Mouse (Mus musculus): Measurements from ENCODE around the gene Anln. TPM values are rescaled to one million over a fixed set of nuclear protein-coding genes. Genes with fewer than 3 reads are reported as not detected.
A peak's percentile ranks its signal among the peaks of the same experiment; 100 is the strongest.

Gene Anln
- 6.4 and 6.6 TPM in 2 replicates for polyA plus RNA-seq (2014; fragmentation: Nextera tagmentation; extraction: Ambion mirVana)

DNA sequence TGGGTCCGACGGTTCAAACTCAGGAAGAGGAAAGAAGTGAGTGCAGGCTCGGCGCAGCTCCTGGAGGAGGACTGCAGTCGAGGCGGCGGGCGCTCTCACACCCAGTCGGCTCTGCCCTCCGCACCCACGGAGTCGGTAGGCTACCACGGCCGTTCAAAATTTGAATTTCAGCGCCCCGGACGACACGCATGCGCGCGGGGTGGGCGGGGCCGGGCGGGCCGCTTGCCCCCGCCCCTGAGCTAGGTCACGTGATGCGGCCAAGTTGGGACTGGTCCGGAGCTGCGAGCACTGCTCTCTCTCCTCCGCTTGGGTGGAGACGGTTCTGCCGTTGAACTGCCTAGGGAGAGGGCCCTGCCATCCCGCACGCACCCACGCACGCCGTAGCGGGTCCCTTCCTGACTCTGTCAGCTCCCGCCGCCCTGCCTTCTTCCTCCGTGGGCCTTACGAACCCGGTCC lies at the start of gene Anln:
Gene Anln (minus strand): TSS at position 168 of the 456 bp plus-strand sequence.
- H3K27ac ChIP-seq = peak within 1 kb of the TSS; percentile 83
- peak within 1 kb of the TSS; percentile 60 for H3K4me3 ChIP-seq (replicated peaks; ENCODE audit: low read length)
- H3K4me2 ChIP-seq (replicated peaks) = peak within 1 kb of the TSS; percentile 86
- no peaks in the 10 kb centered on the region for H3K27me3 ChIP-seq (ENCODE audit: control insufficient read depth, insufficient read depth, low read length)
- H3K4me1 ChIP-seq (replicated peaks; ENCODE audit: control insufficient read depth, insufficient read depth, low read length) = peaks cover 4% of the 10 kb centered on the region; the same call in 1 of the 2 replicates
- under 1% methylated on average over 43 of the region's 44 CpGs for WGBS
- DNase-seq (ENCODE audit: low spot score) (peak; percentile 93), ATAC-seq (ENCODE audit: low FRiP score) (peak; percentile 96)
- no peaks in the 10 kb centered on the region for H3K9me3 ChIP-seq (ENCODE audit: control insufficient read depth, low read length)
- H3K9ac ChIP-seq = peak within 1 kb of the TSS; percentile 90
- H3K36me3 ChIP-seq (replicated peaks; ENCODE audit: control insufficient read depth, insufficient read depth) = no peaks in the 10 kb centered on the region

DNA sequence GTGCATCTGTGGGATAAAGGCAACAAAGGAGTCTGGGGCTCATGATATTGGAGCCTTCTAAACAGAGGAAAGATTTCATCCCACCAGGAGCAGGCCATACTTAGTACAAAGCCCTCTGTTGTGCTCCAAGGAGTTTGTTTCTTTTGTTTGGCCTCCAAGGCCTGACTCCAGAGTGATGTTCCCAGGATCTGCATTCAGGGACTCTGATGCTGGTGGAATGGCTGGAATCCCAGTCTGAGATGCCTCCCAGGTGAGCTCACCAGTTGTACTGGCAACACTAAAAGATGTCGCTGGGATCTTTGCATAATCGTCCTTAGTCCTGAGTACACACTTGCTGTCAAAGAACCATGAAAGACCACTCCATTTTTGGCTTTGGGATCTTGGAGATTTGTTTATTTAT lies 45.1 kb upstream of the Anln start:
- Histone ChIP-seq H3K27me3 (ENCODE audit: control insufficient read depth, insufficient read depth, low read length) (no peaks in the 10 kb centered on the region), H3K36me3 (replicated peaks; ENCODE audit: control insufficient read depth, insufficient read depth) (peaks cover 8% of the 10 kb centered on the region; the same call in 1 of the 2 replicates), H3K27ac (no peak overlapping the region), H3K9me3 (ENCODE audit: control insufficient read depth, low read length) (no peaks in the 10 kb centered on the region), H3K9ac (no peak overlapping the region), H3K4me3 (replicated peaks; ENCODE audit: low read length) (no peak overlapping the region), H3K4me2 (replicated peaks) (no peak overlapping the region), H3K4me1 (replicated peaks; ENCODE audit: control insufficient read depth, insufficient read depth, low read length) (no peaks in the 10 kb centered on the region)
- 91% methylated on average over 2 of the region's 2 CpGs for WGBS
- DNase-seq (ENCODE audit: low spot score) = no peak
- ATAC-seq (ENCODE audit: low FRiP score) = no peak

DNA sequence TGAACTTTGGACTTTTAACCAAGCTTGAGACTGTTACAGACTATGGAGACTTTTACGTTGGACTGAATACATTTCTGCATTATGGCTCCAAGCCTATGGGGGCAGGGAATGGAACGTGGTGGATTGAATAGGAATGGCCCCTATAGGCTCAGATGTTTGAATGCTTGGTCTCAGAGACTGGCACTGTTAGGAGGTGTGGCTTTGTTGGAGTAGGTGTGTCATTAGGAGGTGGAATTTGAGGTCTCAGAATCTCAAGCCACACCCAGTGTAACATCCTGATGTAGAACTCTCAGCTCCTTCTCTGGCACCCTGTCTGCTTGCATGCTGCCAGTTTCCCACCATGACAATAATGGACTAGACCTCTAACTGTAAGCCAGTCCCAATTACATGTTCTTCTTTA lies 44.2 kb upstream of the Anln start:
- Histone ChIP-seq H3K36me3 (replicated peaks; ENCODE audit: control insufficient read depth, insufficient read depth) (peaks cover 8% of the 10 kb centered on the region; the same call in 1 of the 2 replicates), H3K4me2 (replicated peaks) (no peak overlapping the region), H3K9me3 (ENCODE audit: control insufficient read depth, low read length) (no peaks in the 10 kb centered on the region), H3K27ac (no peak overlapping the region), H3K4me3 (replicated peaks; ENCODE audit: low read length) (no peak overlapping the region), H3K27me3 (ENCODE audit: control insufficient read depth, insufficient read depth, low read length) (no peaks in the 10 kb centered on the region), H3K4me1 (replicated peaks; ENCODE audit: control insufficient read depth, insufficient read depth, low read length) (no peaks in the 10 kb centered on the region), H3K9ac (no peak overlapping the region)
- ATAC-seq (ENCODE audit: low FRiP score) (no peak), DNase-seq (ENCODE audit: low spot score) (no peak)
- WGBS = 79% methylated on average over 2 of the region's 2 CpGs

DNA sequence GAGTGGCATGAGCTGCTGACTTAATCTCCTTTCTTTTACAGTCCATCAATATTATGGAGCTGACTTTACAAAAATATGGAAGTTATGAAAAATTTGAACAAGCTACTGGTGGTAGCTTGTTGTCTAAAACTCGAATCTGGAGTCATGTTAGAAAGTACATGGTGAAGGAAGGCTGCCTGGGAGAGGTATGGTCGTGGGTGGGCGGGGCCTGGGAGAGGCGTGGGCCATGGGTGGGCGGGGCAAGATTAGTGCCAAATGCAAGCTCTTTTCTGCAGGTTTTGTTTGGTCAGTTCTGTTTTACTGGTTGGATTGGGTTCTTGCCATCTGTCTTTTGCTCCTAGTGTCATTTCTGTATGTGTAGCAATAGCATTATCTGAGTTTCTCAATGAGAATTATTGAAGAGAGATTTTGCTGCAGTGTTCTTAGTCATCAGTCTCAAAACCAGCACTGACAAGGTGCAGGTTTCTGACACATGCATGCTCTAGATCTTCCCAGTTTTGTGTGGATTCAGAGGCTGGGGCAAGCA lies 41.4 kb upstream of the Anln start:
- DNase-seq (ENCODE audit: low spot score) (no peak), ATAC-seq (ENCODE audit: low FRiP score) (no peak)
- Histone ChIP-seq H3K27ac (no peak overlapping the region), H3K4me1 (replicated peaks; ENCODE audit: control insufficient read depth, insufficient read depth, low read length) (no peaks in the 10 kb centered on the region), H3K4me3 (replicated peaks; ENCODE audit: low read length) (no peak overlapping the region), H3K9me3 (ENCODE audit: control insufficient read depth, low read length) (no peaks in the 10 kb centered on the region), H3K4me2 (replicated peaks) (no peak overlapping the region), H3K27me3 (ENCODE audit: control insufficient read depth, insufficient read depth, low read length) (no peaks in the 10 kb centered on the region), H3K36me3 (replicated peaks; ENCODE audit: control insufficient read depth, insufficient read depth) (no peaks in the 10 kb centered on the region; the same call in 1 of the 2 replicates), H3K9ac (no peak overlapping the region)
- 55% methylated on average over 5 of the region's 5 CpGs for WGBS

DNA sequence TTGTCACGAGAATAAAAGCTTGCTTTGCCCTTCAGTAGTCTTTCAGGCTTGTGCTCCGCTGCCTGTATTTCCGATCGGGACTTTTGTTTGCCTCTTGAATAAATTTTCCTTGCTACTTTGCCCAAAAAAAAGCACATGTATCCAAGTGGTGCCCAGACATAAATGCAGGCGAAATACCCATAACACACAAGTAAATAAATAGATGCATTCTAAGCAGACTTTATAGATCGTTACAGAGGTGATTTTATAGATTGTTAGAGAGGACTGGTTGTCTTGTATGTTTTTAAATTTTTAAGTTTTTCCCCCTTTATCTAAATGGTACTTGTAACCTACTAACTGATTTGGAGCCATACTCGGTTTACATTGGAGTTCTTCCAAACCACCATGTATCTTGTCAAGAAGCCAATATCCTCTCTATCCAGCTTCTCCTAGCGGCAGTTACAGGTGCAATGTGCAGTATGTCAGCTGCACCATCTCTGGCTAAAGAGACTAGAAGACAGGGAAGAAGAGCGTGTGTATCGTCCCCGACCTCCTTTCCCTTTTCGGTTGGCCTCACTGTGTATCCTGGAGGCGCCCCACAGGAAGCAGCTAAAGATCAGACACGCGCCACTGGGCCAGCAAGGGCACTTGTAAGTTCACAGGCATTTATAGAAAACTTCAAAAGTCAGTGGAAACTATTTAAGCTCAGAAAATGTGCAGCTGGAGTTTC lies 40.7 kb upstream of the Anln start:
- WGBS = 61% methylated on average over 15 of the region's 15 CpGs
- no peak overlapping the region for H3K9ac ChIP-seq
- H3K4me3 ChIP-seq (replicated peaks; ENCODE audit: low read length) = no peak overlapping the region
- no peak overlapping the region for H3K27ac ChIP-seq
- no peaks in the 10 kb centered on the region for H3K27me3 ChIP-seq (ENCODE audit: control insufficient read depth, insufficient read depth, low read length)
- no peaks in the 10 kb centered on the region for H3K4me1 ChIP-seq (replicated peaks; ENCODE audit: control insufficient read depth, insufficient read depth, low read length)
- H3K9me3 ChIP-seq (ENCODE audit: control insufficient read depth, low read length) = no peaks in the 10 kb centered on the region
- H3K4me2 ChIP-seq (replicated peaks) = no peak overlapping the region
- ATAC-seq (ENCODE audit: low FRiP score) (no peak), DNase-seq (ENCODE audit: low spot score) (no peak)
- H3K36me3 ChIP-seq (replicated peaks; ENCODE audit: control insufficient read depth, insufficient read depth) = no peaks in the 10 kb centered on the region

DNA sequence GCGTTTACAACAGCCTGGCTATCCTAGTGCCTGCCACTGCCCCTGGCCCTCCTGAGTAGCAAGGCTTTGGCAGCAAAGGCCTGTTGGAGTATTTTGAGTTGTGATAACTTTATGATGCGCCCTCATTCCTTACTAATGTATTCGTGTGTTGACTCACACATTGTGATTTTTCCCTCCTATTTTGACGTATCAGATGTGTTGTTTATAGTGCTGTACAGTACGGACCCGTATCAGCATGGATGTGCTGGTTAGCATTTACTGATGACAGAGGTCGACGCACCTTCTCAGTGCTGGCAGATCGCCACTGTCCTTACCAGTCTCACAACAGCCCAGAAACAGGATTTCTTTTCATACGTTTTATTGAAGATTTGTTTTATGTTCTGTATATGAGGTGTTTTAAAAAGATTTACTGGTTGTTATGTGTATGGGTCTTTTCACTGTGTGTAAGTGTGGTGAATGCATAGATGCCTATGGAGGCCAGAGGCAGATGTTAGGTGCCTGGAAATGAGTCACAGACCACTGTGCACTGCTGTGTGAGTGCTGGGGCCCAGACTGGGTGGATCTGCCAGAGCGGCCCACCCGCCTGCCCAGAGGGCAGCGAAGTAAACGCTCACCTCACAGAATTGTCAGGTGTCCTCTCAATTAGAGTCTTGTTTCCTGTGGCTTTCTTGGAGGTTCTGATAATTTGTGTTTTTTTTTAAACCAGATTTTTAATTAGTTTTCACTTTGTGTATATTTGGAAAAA lies 39.9 kb upstream of the Anln start:
- WGBS = 84% methylated on average over 14 of the region's 14 CpGs
- DNase-seq (ENCODE audit: low spot score) (no peak), ATAC-seq (ENCODE audit: low FRiP score) (no peak)
- H3K9me3 ChIP-seq (ENCODE audit: control insufficient read depth, low read length) = no peaks in the 10 kb centered on the region
- no peak overlapping the region for H3K27ac ChIP-seq
- H3K27me3 ChIP-seq (ENCODE audit: control insufficient read depth, insufficient read depth, low read length) = no peaks in the 10 kb centered on the region
- no peak overlapping the region for H3K4me2 ChIP-seq (replicated peaks)
- no peaks in the 10 kb centered on the region for H3K4me1 ChIP-seq (replicated peaks; ENCODE audit: control insufficient read depth, insufficient read depth, low read length)
- H3K9ac ChIP-seq = no peak overlapping the region
- H3K4me3 ChIP-seq (replicated peaks; ENCODE audit: low read length) = no peak overlapping the region
- H3K36me3 ChIP-seq (replicated peaks; ENCODE audit: control insufficient read depth, insufficient read depth) = no peaks in the 10 kb centered on the region

DNA sequence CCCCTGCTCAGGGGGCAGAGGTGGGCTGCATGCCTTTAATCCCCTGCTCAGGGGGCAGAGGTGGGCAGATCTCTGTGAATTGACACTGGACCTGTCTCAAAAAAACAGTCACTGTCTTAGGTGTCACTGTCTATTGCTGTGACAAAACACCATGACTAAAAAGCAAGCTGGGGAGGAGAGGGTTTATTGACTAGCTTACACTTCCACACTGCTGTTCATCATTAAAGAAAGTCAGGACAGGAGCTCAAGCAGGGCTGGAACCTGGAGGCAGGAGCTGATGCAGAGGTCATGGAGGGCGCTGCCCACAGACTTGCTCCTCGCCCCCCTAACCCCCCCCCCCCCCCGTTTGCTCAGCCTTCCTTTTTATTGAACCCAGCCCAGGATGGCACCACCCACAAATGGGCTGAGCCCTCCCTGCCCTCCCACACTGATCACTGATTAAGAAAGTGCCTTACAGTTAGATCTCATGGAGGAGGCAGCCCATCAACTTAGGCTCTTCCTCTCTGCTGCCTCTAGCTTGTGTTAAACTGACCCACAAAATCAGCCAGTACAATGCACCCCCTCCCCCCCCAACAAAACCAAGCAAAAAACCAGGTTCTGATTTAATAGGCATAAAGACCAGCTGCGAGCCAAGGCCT lies 39.2 kb upstream of the Anln start:
- H3K4me2 ChIP-seq (replicated peaks) = no peak overlapping the region
- no peak overlapping the region for H3K9ac ChIP-seq
- no peaks in the 10 kb centered on the region for H3K4me1 ChIP-seq (replicated peaks; ENCODE audit: control insufficient read depth, insufficient read depth, low read length)
- no peak overlapping the region for H3K27ac ChIP-seq
- 37% methylated on average over 4 of the region's 4 CpGs for WGBS
- H3K27me3 ChIP-seq (ENCODE audit: control insufficient read depth, insufficient read depth, low read length) = no peaks in the 10 kb centered on the region
- no peak overlapping the region for H3K4me3 ChIP-seq (replicated peaks; ENCODE audit: low read length)
- no peaks in the 10 kb centered on the region for H3K9me3 ChIP-seq (ENCODE audit: control insufficient read depth, low read length)
- DNase-seq (ENCODE audit: low spot score) (no peak), ATAC-seq (ENCODE audit: low FRiP score) (no peak)
- no peaks in the 10 kb centered on the region for H3K36me3 ChIP-seq (replicated peaks; ENCODE audit: control insufficient read depth, insufficient read depth)

DNA sequence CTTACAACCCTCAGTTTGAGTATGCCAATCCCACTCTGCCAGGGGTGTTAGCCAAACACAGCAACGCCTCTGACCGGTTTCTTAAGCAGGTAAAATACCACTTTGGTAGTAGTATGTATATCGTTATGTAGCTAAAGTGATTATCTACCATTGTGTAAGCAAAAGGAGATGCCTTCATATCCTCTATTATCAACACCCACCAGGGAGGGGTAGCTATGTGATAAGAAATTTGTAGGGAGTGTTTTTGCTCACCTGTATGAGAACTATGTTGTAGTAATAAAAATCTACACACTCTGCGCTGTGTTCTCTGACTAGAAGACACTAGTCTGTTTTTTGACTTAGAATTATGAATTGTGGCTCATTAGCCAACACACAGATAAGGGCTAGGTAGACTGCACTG lies 35.7 kb upstream of the Anln start:
- Histone ChIP-seq H3K4me3 (replicated peaks; ENCODE audit: low read length) (no peak overlapping the region), H3K27me3 (ENCODE audit: control insufficient read depth, insufficient read depth, low read length) (no peaks in the 10 kb centered on the region), H3K4me2 (replicated peaks) (no peak overlapping the region), H3K9ac (no peak overlapping the region), H3K36me3 (replicated peaks; ENCODE audit: control insufficient read depth, insufficient read depth) (no peaks in the 10 kb centered on the region), H3K27ac (no peak overlapping the region), H3K4me1 (replicated peaks; ENCODE audit: control insufficient read depth, insufficient read depth, low read length) (0 out of 2 replicates have a peak, but pooled peaks cover 4% of the 10 kb centered on the region), H3K9me3 (ENCODE audit: control insufficient read depth, low read length) (no peaks in the 10 kb centered on the region)
- 87% methylated on average over 4 of the region's 4 CpGs for WGBS
- DNase-seq (ENCODE audit: low spot score) (no peak), ATAC-seq (ENCODE audit: low FRiP score) (no peak)

DNA sequence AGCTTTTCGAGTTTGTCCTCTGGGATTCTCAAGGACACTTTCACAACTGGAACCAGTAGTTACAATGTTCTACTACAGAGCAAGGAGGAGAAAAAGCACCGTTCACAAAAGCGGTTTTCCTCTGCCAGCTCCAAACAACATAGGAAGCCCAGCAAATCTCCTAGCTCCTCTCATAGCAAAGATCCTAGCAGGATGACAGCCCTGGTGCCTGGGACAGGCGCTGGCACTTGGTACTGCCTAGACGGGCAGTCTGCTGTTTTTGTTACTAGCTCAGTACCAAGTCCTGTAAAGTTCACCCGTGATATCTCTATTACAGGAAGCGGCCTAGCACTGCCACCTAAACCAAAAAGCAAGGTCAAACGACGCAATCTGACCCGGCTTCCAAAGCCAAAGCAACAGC lies 35.2 kb upstream of the Anln start:
- Histone ChIP-seq H3K9me3 (ENCODE audit: control insufficient read depth, low read length) (no peaks in the 10 kb centered on the region), H3K27me3 (ENCODE audit: control insufficient read depth, insufficient read depth, low read length) (no peaks in the 10 kb centered on the region), H3K4me3 (replicated peaks; ENCODE audit: low read length) (no peak overlapping the region), H3K27ac (no peak overlapping the region), H3K4me1 (replicated peaks; ENCODE audit: control insufficient read depth, insufficient read depth, low read length) (0 out of 2 replicates have a peak, but pooled peaks cover 4% of the 10 kb centered on the region), H3K4me2 (replicated peaks) (no peak overlapping the region), H3K36me3 (replicated peaks; ENCODE audit: control insufficient read depth, insufficient read depth) (no peaks in the 10 kb centered on the region), H3K9ac (no peak overlapping the region)
- no peak for DNase-seq (ENCODE audit: low spot score)
- WGBS = 87% methylated on average over 10 of the region's 10 CpGs
- ATAC-seq (ENCODE audit: low FRiP score) = no peak

Measured in hindbrain, embryonic 14.5 days (tissue).